ENCODE assay signal across 8 mouse cellular contexts in the genomic region with DNA sequence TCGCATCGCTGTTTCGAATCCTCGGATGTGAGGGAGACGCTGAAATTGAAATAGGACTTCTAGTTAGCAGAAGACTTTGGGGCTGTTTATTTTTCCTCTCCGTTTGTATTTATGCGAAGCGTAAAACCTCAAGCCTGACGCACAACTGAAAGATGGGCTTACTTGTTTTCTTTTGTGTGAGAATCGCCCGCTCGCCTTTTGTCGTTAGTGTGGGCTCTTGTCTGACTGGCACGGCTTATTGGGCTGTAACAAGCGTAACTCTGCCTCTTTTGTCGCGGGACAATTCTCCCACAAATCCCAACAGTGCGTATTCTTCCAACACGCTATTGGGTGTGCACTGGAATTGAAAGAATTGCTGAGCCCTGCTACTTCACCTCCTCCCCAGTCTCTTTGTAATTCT.
DNase-seq lines count a peak whose midpoint lies in the region; ATAC-seq lines count a peak whose summit lies in the region.
"Had no signal": no experiment of that assay in that cellular context is flagged by ENCODE, and none has a peak within 500 bp of the region (broad histone marks: within the 10 kb centered on the region; RNA-seq: fewer than 3 reads in every experiment).

No protein-coding gene starts in this region.

- 1% methylated on average over 19 of the region's 19 CpGs for WGBS in forebrain, embryonic 14.5 days
- 4% methylated on average over 19 of the region's 19 CpGs for WGBS in midbrain, embryonic 11.5 days

- peak; percentile 67 for DNase-seq in Muller cell, postnatal 12 days (ENCODE audit: inconsistent ontology term)
- peak; percentile 66 to 71 for DNase-seq in cerebellum, postnatal 10 days
- peak; percentile 82 for DNase-seq in forebrain, embryonic 14.5 days (ENCODE audit: low spot score)
- peak; percentile 96 for DNase-seq in midbrain, embryonic 11.5 days (ENCODE audit: low spot score, missing footprints)
- DNase-seq in right cerebral cortex, postnatal 14 days: no peak
- DNase-seq in layer of hippocampus, adult 11-12 months (ENCODE audit: low spot score): no peak
- DNase-seq in thymus, postnatal 4 days: no peak
- DNase-seq: kidney, adult 2 months had no signal

- H3K27me3 ChIP-seq in forebrain, embryonic 14.5 days (replicated peaks; ENCODE audit: control insufficient read depth, insufficient read depth, low read length): 0 out of 2 replicates have a peak, but pooled peaks cover 6% of the 10 kb centered on the region
- peaks cover 58% of the 10 kb centered on the region for H3K27me3 ChIP-seq in midbrain, embryonic 11.5 days (ENCODE audit: control insufficient read depth, insufficient read depth, low read length)

- no peaks in the 10 kb centered on the region for H3K9me3 ChIP-seq in forebrain, embryonic 14.5 days (replicated peaks; ENCODE audit: control insufficient read depth, low read length)
- no peaks in the 10 kb centered on the region for H3K9me3 ChIP-seq in midbrain, embryonic 11.5 days (ENCODE audit: control insufficient read depth, low read length)

- peak overlapping the region; percentile 48 for H3K4me2 ChIP-seq in forebrain, embryonic 14.5 days (ENCODE audit: low read length)
- H3K4me2 ChIP-seq in midbrain, embryonic 11.5 days: peak overlapping the region; percentile 27

- H3K4me1 ChIP-seq in forebrain, embryonic 14.5 days (ENCODE audit: control insufficient read depth, insufficient read depth, low read length): peaks cover 11% of the 10 kb centered on the region
- H3K4me1 ChIP-seq in midbrain, embryonic 11.5 days (ENCODE audit: control insufficient read depth, insufficient read depth, low read length): peaks cover 26% of the 10 kb centered on the region

- peak overlapping the region; percentile 35; the same call in 1 of the 2 replicates for H3K9ac ChIP-seq in forebrain, embryonic 14.5 days (ENCODE audit: low read length)
- H3K9ac ChIP-seq in midbrain, embryonic 11.5 days (ENCODE audit: low read length): no peak overlapping the region

- peak overlapping the region; percentile 60 for H3K27ac ChIP-seq in forebrain, embryonic 14.5 days (ENCODE audit: low read depth, low read length)
- H3K27ac ChIP-seq in midbrain, embryonic 11.5 days (ENCODE audit: low read depth, low read length): no peak overlapping the region

- H3K4me3 ChIP-seq in forebrain, embryonic 14.5 days (ENCODE audit: low read depth, low read length): peak overlapping the region; percentile 8; the same call in 1 of the 2 replicates
- no peak overlapping the region for H3K4me3 ChIP-seq in midbrain, embryonic 11.5 days (ENCODE audit: low read depth, low read length)

- peak; percentile 64 for ATAC-seq in forebrain, embryonic 14.5 days
- peak; percentile 86 for ATAC-seq in midbrain, embryonic 11.5 days (ENCODE audit: low FRiP score)

- H3K36me3 ChIP-seq in forebrain, embryonic 14.5 days (ENCODE audit: control insufficient read depth, insufficient read depth, low read length): no peaks in the 10 kb centered on the region
- no peaks in the 10 kb centered on the region for H3K36me3 ChIP-seq in midbrain, embryonic 11.5 days (ENCODE audit: control insufficient read depth, insufficient read depth, low read length)

Comparison
In these comparisons a context has a peak if more than half of its experiments do, and no peak if none do; other contexts are left out.
1. DNase-seq: peak in Muller cell, postnatal 12 days (single experiment), cerebellum, postnatal 10 days (2 of 2), forebrain, embryonic 14.5 days (single experiment) and midbrain, embryonic 11.5 days (single experiment); none in right cerebral cortex, postnatal 14 days (single experiment), layer of hippocampus, adult 11-12 months (single experiment) and thymus, postnatal 4 days (single experiment).